Comparison of ENCODE assay signal across 12 mouse cellular contexts in the genomic region with DNA sequence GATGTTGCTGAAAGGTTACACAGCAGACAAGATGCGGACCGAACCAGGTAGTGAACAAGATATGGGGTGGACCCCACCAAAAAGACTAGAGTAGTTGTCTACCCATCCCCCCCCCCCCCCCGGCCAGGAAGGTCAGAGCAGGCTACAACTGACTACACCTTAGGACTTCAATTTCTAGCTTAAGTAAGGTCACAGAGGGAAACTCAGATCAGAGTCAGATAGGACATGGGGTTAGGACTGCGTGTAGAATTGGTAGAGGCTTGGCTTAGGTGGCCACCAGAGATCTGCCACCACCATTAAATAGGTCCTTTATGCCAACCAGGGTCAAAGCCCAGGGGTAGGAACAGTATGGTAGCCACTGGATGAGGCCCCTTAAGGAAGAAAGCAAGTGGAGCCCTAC. TPM values are rescaled to one million over a fixed set of nuclear protein-coding genes. Genes with fewer than 3 reads are reported as not detected.
ATAC-seq lines count a peak whose summit lies in the region.
"Not testable (repeated sequence)": the region's sequence is repeated elsewhere in the genome, so short reads cannot be mapped to it uniquely, and the experiment has no call there.
"Had no signal": no experiment of that assay in that cellular context is flagged by ENCODE, and none has a peak within 500 bp of the region (broad histone marks: within the 10 kb centered on the region; RNA-seq: fewer than 3 reads in every experiment).

No protein-coding gene starts in this region.

- H3K36me3 ChIP-seq in forebrain, embryonic 12.5 days (replicated peaks); heart, embryonic 13.5 days; hindbrain, embryonic 12.5 days; kidney, embryonic 16.5 days (ENCODE audit: insufficient read depth, low read length); lung, embryonic 16.5 days (ENCODE audit: control insufficient read depth, insufficient read depth, low read length); midbrain, embryonic 13.5 days: not testable (repeated sequence)

- peaks cover 53% of the 10 kb centered on the region for H3K9me3 ChIP-seq in forebrain, embryonic 12.5 days
- peaks cover 59% of the 10 kb centered on the region for H3K9me3 ChIP-seq in heart, embryonic 13.5 days
- H3K9me3 ChIP-seq in hindbrain, embryonic 12.5 days (replicated peaks) = peaks cover 55% of the 10 kb centered on the region
- H3K9me3 ChIP-seq in kidney, embryonic 16.5 days (ENCODE audit: low read length) = peaks cover 46% of the 10 kb centered on the region
- peaks cover 25% of the 10 kb centered on the region for H3K9me3 ChIP-seq in lung, embryonic 16.5 days (ENCODE audit: control insufficient read depth, low read length)
- peaks cover 56% of the 10 kb centered on the region for H3K9me3 ChIP-seq in midbrain, embryonic 13.5 days

- not testable (repeated sequence) for H3K4me3 ChIP-seq in forebrain, embryonic 12.5 days (replicated peaks); heart, embryonic 13.5 days; hindbrain, embryonic 12.5 days; kidney, embryonic 16.5 days (ENCODE audit: low read length); lung, embryonic 16.5 days (ENCODE audit: low read length); midbrain, embryonic 13.5 days (replicated peaks)

- H3K4me1 ChIP-seq in forebrain, embryonic 12.5 days; heart, embryonic 13.5 days; hindbrain, embryonic 12.5 days; kidney, embryonic 16.5 days (ENCODE audit: insufficient read depth, low read length); lung, embryonic 16.5 days (replicated peaks; ENCODE audit: control insufficient read depth, insufficient read depth, low read length); midbrain, embryonic 13.5 days (replicated peaks): not testable (repeated sequence)

- H3K27ac ChIP-seq in forebrain, embryonic 12.5 days; heart, embryonic 13.5 days (replicated peaks); hindbrain, embryonic 12.5 days; kidney, embryonic 16.5 days (ENCODE audit: low read length); lung, embryonic 16.5 days (ENCODE audit: low read length); midbrain, embryonic 13.5 days: not testable (repeated sequence)

- H3K9ac ChIP-seq in forebrain, embryonic 12.5 days; heart, embryonic 13.5 days; hindbrain, embryonic 12.5 days; kidney, embryonic 16.5 days (replicated peaks; ENCODE audit: low read length); lung, embryonic 16.5 days (ENCODE audit: low read length); midbrain, embryonic 13.5 days (replicated peaks): not testable (repeated sequence)

- ATAC-seq in cerebellum, adult (ENCODE audit: insufficient number of reproducible peaks, low FRiP score, low TSS enrichment) = 0 out of 2 replicates have a peak, but pooled peaks have one; percentile 6
- peak; percentile 27; the same call in 1 of the 2 replicates for ATAC-seq in forebrain, embryonic 12.5 days (ENCODE audit: low FRiP score)
- 0 out of 2 replicates have a peak, but pooled peaks have one; percentile 37 for ATAC-seq in heart, embryonic 13.5 days (ENCODE audit: extremely low read depth, insufficient number of reproducible peaks, low FRiP score, low TSS enrichment)
- ATAC-seq in hindbrain, embryonic 12.5 days (ENCODE audit: low FRiP score) = peak; percentile 26
- ATAC-seq in kidney, embryonic 16.5 days (ENCODE audit: low FRiP score, low TSS enrichment) = peak; percentile 60; the same call in 1 of the 2 replicates
- ATAC-seq in lung, embryonic 16.5 days (ENCODE audit: low read depth) = 0 out of 2 replicates have a peak, but pooled peaks have one; percentile 41
- ATAC-seq in midbrain, embryonic 13.5 days = peak; percentile 4; the same call in 1 of the 2 replicates

- WGBS in forebrain, embryonic 12.5 days = 86% methylated on average over 4 of the region's 4 CpGs
- 74% methylated on average over 4 of the region's 4 CpGs for WGBS in heart, embryonic 13.5 days
- 90% methylated on average over 4 of the region's 4 CpGs for WGBS in hindbrain, embryonic 12.5 days
- WGBS in kidney, embryonic 16.5 days = 93% methylated on average over 4 of the region's 4 CpGs
- 89% methylated on average over 4 of the region's 4 CpGs for WGBS in lung, embryonic 16.5 days
- 86% methylated on average over 4 of the region's 4 CpGs for WGBS in midbrain, embryonic 13.5 days

- not testable (repeated sequence) for H3K27me3 ChIP-seq in forebrain, embryonic 12.5 days; heart, embryonic 13.5 days (replicated peaks); hindbrain, embryonic 12.5 days; kidney, embryonic 16.5 days (ENCODE audit: insufficient read depth, low read length); lung, embryonic 16.5 days (ENCODE audit: control insufficient read depth, insufficient read depth, low read depth, low read length); midbrain, embryonic 13.5 days

- not testable (repeated sequence) for H3K4me2 ChIP-seq in forebrain, embryonic 12.5 days; heart, embryonic 13.5 days; hindbrain, embryonic 12.5 days (replicated peaks); kidney, embryonic 16.5 days (replicated peaks; ENCODE audit: low read depth, low read length); lung, embryonic 16.5 days (ENCODE audit: low read depth, low read length); midbrain, embryonic 13.5 days (replicated peaks)

RNA-seq across cellular contexts. Expression of a gene that starts 9.4 kb away (rescaled TPM):
- polyA plus RNA-seq in forebrain, embryonic 12.5 days (2016; fragmentation: Nextera tagmentation; extraction: Ambion mirVana) = not detected in 2 replicates
- polyA plus RNA-seq in heart, embryonic 13.5 days (2015; fragmentation: Nextera tagmentation; extraction: Ambion mirVana) = not detected in 2 replicates
- polyA plus RNA-seq in hindbrain, embryonic 12.5 days (2016; fragmentation: Nextera tagmentation; extraction: Ambion mirVana) = not detected in 2 replicates
- polyA plus RNA-seq in kidney, embryonic 16.5 days (2015; fragmentation: Nextera tagmentation; extraction: Ambion mirVana) = not detected in 2 replicates
- polyA plus RNA-seq in lung, embryonic 16.5 days (2015; fragmentation: Nextera tagmentation; extraction: Ambion mirVana) = not detected in 2 replicates
- not detected in 2 replicates for polyA plus RNA-seq in midbrain, embryonic 13.5 days (2015; fragmentation: Nextera tagmentation; extraction: Ambion mirVana)
- polyA plus RNA-seq: CD4-positive, CD25-positive, alpha-beta regulatory T cell, adult 4 months; embryonic facial prominence, embryonic 11.5 days; forebrain, embryonic 14.5 days; G1E; hindbrain, embryonic 15.5 days had no signal

RNA-seq across cellular contexts. Expression of a gene that starts 18.5 kb away (rescaled TPM):
- not detected in 2 replicates for polyA plus RNA-seq in forebrain, embryonic 12.5 days (2016; fragmentation: Nextera tagmentation; extraction: Ambion mirVana)
- not detected in 2 replicates for polyA plus RNA-seq in heart, embryonic 13.5 days (2015; fragmentation: Nextera tagmentation; extraction: Ambion mirVana)
- polyA plus RNA-seq in hindbrain, embryonic 12.5 days (2016; fragmentation: Nextera tagmentation; extraction: Ambion mirVana) = not detected in 2 replicates
- not detected in 2 replicates for polyA plus RNA-seq in kidney, embryonic 16.5 days (2015; fragmentation: Nextera tagmentation; extraction: Ambion mirVana)
- not detected in 2 replicates for polyA plus RNA-seq in lung, embryonic 16.5 days (2015; fragmentation: Nextera tagmentation; extraction: Ambion mirVana)
- not detected in 2 replicates for polyA plus RNA-seq in midbrain, embryonic 13.5 days (2015; fragmentation: Nextera tagmentation; extraction: Ambion mirVana)
- polyA plus RNA-seq: CD4-positive, CD25-positive, alpha-beta regulatory T cell, adult 4 months; embryonic facial prominence, embryonic 11.5 days; forebrain, embryonic 14.5 days; G1E; hindbrain, embryonic 15.5 days had no signal

Comparison
In these comparisons a context has a peak if more than half of its experiments do, and no peak if none do; other contexts are left out.
1. ATAC-seq: peak in every context shown above with its lines; median percentile 60 in kidney, embryonic 16.5 days; 41 in lung, embryonic 16.5 days; 37 in heart, embryonic 13.5 days; 27 in forebrain, embryonic 12.5 days; 26 in hindbrain, embryonic 12.5 days; 6 in cerebellum, adult; 4 in midbrain, embryonic 13.5 days.